22 mouse cellular contexts compared by ENCODE assay signal in genomic region chr4:153727896-153728422, GRCm38 (mm10).
DNase-seq lines count a peak whose midpoint lies in the region; ATAC-seq lines count a peak whose summit lies in the region.
"Had no signal": no experiment of that assay in that cellular context is flagged by ENCODE, and none has a peak within 500 bp of the region (broad histone marks: within the 10 kb centered on the region; RNA-seq: fewer than 3 reads in every experiment).

No protein-coding gene starts in this region.

- no peaks in the 10 kb centered on the region for H3K9me3 ChIP-seq in hindbrain, embryonic 10.5 days
- H3K9me3 ChIP-seq in hindbrain, embryonic 13.5 days, result no peaks in the 10 kb centered on the region
- H3K9me3 ChIP-seq in midbrain, embryonic 11.5 days (ENCODE audit: control insufficient read depth, low read length), result no peaks in the 10 kb centered on the region
- no peaks in the 10 kb centered on the region for H3K9me3 ChIP-seq in midbrain, embryonic 16.5 days (replicated peaks; ENCODE audit: control insufficient read depth, low read length, poor library complexity, severe bottlenecking)
- H3K9me3 ChIP-seq: embryonic facial prominence, embryonic 12.5 days; heart, embryonic 13.5 days; intestine, embryonic 15.5 days had no signal

- H3K4me1 ChIP-seq in hindbrain, embryonic 10.5 days (replicated peaks), result peaks cover 33% of the 10 kb centered on the region
- peaks cover 13% of the 10 kb centered on the region for H3K4me1 ChIP-seq in hindbrain, embryonic 13.5 days (replicated peaks)
- H3K4me1 ChIP-seq in midbrain, embryonic 11.5 days (ENCODE audit: control insufficient read depth, insufficient read depth, low read length), result peaks cover 10% of the 10 kb centered on the region
- H3K4me1 ChIP-seq in midbrain, embryonic 16.5 days (ENCODE audit: control insufficient read depth, insufficient read depth, low read length), result 0 out of 2 replicates have a peak, but pooled peaks cover 4% of the 10 kb centered on the region
- H3K4me1 ChIP-seq: embryonic facial prominence, embryonic 12.5 days; heart, embryonic 13.5 days; intestine, embryonic 15.5 days had no signal

- no peak for ATAC-seq in hindbrain, embryonic 13.5 days (ENCODE audit: low FRiP score)
- ATAC-seq in midbrain, embryonic 11.5 days (ENCODE audit: low FRiP score), result 0 out of 2 replicates have a peak, but pooled peaks have one; percentile 42
- no peak for ATAC-seq in midbrain, embryonic 16.5 days
- ATAC-seq: CD4-positive, CD25-positive, alpha-beta regulatory T cell, adult 4 months; forebrain, embryonic 16.5 days; intestine, embryonic 15.5 days had no signal

- no peaks in the 10 kb centered on the region for H3K36me3 ChIP-seq in hindbrain, embryonic 10.5 days
- no peaks in the 10 kb centered on the region for H3K36me3 ChIP-seq in hindbrain, embryonic 13.5 days
- no peaks in the 10 kb centered on the region for H3K36me3 ChIP-seq in midbrain, embryonic 11.5 days (ENCODE audit: control insufficient read depth, insufficient read depth, low read length)
- no peaks in the 10 kb centered on the region for H3K36me3 ChIP-seq in midbrain, embryonic 16.5 days (ENCODE audit: control insufficient read depth, insufficient read depth, low read length)
- H3K36me3 ChIP-seq: embryonic facial prominence, embryonic 12.5 days; G1E; heart, embryonic 13.5 days; intestine, embryonic 15.5 days had no signal

- H3K27ac ChIP-seq in hindbrain, embryonic 10.5 days, result peak overlapping the region; percentile 40; the same call in 1 of the 2 replicates
- H3K27ac ChIP-seq in hindbrain, embryonic 13.5 days, result no peak overlapping the region
- H3K27ac ChIP-seq in midbrain, embryonic 11.5 days (ENCODE audit: low read depth, low read length), result no peak overlapping the region
- H3K27ac ChIP-seq in midbrain, embryonic 16.5 days (ENCODE audit: low read length), result no peak overlapping the region
- H3K27ac ChIP-seq: embryonic facial prominence, embryonic 12.5 days; heart, embryonic 13.5 days; hindbrain, embryonic 14.5 days; intestine, embryonic 15.5 days had no signal

- WGBS in hindbrain, embryonic 10.5 days, result 28% methylated on average over 10 of the region's 10 CpGs
- WGBS in hindbrain, embryonic 13.5 days, result 27% methylated on average over 10 of the region's 10 CpGs
- WGBS in midbrain, embryonic 11.5 days, result 37% methylated on average over 10 of the region's 10 CpGs
- WGBS in midbrain, embryonic 16.5 days, result 32% methylated on average over 10 of the region's 10 CpGs

- H3K9ac ChIP-seq in hindbrain, embryonic 13.5 days, result no peak overlapping the region
- H3K9ac ChIP-seq in midbrain, embryonic 11.5 days (ENCODE audit: low read length), result no peak overlapping the region
- no peak overlapping the region for H3K9ac ChIP-seq in midbrain, embryonic 16.5 days (ENCODE audit: low read depth, low read length)
- H3K9ac ChIP-seq: embryonic facial prominence, embryonic 12.5 days; heart, embryonic 13.5 days; hindbrain, embryonic 14.5 days; intestine, embryonic 15.5 days had no signal

- no peak overlapping the region for H3K4me2 ChIP-seq in hindbrain, embryonic 13.5 days
- H3K4me2 ChIP-seq in midbrain, embryonic 11.5 days, result no peak overlapping the region
- H3K4me2 ChIP-seq in midbrain, embryonic 16.5 days (ENCODE audit: low read length), result no peak overlapping the region
- H3K4me2 ChIP-seq: embryonic facial prominence, embryonic 12.5 days; heart, embryonic 13.5 days; hindbrain, embryonic 14.5 days; intestine, embryonic 15.5 days had no signal

- peak; percentile 49 for DNase-seq in embryo, embryonic 10 days (ENCODE audit: low spot score)
- no peak for DNase-seq in embryo, embryonic 9.5 days (ENCODE audit: extremely low spot score)
- DNase-seq in hindbrain, embryonic 10.5 days (ENCODE audit: low spot score), result peak; percentile 54
- DNase-seq in midbrain, embryonic 11.5 days (ENCODE audit: low spot score, missing footprints), result no peak
- DNase-seq in mesoderm, embryonic 11.5 days (ENCODE audit: low read depth, low spot score), result peak; percentile 65
- DNase-seq in thymus, postnatal 36 days, result no peak
- DNase-seq: adrenal gland, postnatal 10 days; B cell, adult 2 months; cerebellum, adult 11 months; cerebellum, adult 8-10 months; cerebellum, postnatal 14 days; gastrocnemius, postnatal 14 days; heart, postnatal 36 days had no signal

- no peak overlapping the region for H3K4me3 ChIP-seq in hindbrain, embryonic 10.5 days
- no peak overlapping the region for H3K4me3 ChIP-seq in hindbrain, embryonic 13.5 days
- no peak overlapping the region for H3K4me3 ChIP-seq in midbrain, embryonic 11.5 days (ENCODE audit: low read depth, low read length)
- no peak overlapping the region for H3K4me3 ChIP-seq in midbrain, embryonic 16.5 days (ENCODE audit: low read depth, low read length)
- H3K4me3 ChIP-seq: embryonic facial prominence, embryonic 12.5 days; heart, embryonic 13.5 days; intestine, embryonic 15.5 days had no signal

- no peaks in the 10 kb centered on the region for H3K27me3 ChIP-seq in hindbrain, embryonic 10.5 days (ENCODE audit: insufficient read depth, poor library complexity, severe bottlenecking)
- H3K27me3 ChIP-seq in hindbrain, embryonic 13.5 days, result no peaks in the 10 kb centered on the region
- 0 out of 2 replicates have a peak, but pooled peaks cover 2% of the 10 kb centered on the region for H3K27me3 ChIP-seq in midbrain, embryonic 11.5 days (ENCODE audit: control insufficient read depth, insufficient read depth, low read length)
- H3K27me3 ChIP-seq in midbrain, embryonic 16.5 days (ENCODE audit: control insufficient read depth, insufficient read depth, low read depth, low read length), result no peaks in the 10 kb centered on the region
- H3K27me3 ChIP-seq: embryonic facial prominence, embryonic 12.5 days; heart, embryonic 13.5 days; intestine, embryonic 15.5 days had no signal

Comparison
In these comparisons a context has a peak if more than half of its experiments do, and no peak if none do; other contexts are left out.
1. DNase-seq: peak in embryo, embryonic 10 days (single experiment), hindbrain, embryonic 10.5 days (single experiment) and mesoderm, embryonic 11.5 days (single experiment); none in embryo, embryonic 9.5 days (single experiment), midbrain, embryonic 11.5 days (single experiment) and thymus, postnatal 36 days (0 of 2).